Mouse (Mus musculus): Measurements from ENCODE around the gene Man2a2. TPM values are rescaled to one million over a fixed set of nuclear protein-coding genes. Genes with fewer than 3 reads are reported as not detected.
A peak's percentile ranks its signal among the peaks of the same experiment; 100 is the strongest.

Gene Man2a2
- polyA plus RNA-seq, 2 experiments = 1.7 to 4.9 TPM

DNA sequence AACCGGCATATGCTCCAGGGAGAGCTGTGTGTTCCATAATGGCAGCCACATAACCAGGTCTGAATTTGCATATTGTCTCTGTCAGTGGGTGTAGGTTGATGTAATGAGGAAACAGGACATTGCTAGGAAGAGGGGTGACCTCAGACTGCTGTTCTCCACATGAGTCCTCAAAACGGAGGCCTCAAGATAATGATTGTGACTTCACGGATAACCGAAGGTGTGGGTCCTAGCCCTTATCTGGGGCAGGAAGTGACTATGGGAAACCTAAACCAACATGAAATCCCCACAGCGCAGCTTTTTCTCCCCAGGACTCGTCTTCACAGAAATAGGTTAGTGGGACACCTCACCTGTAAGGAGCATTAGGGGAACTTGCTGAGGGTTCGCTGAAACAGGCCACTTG lies 45.8 kb upstream of the Man2a2 start:
- no peak overlapping the region for H3K27ac ChIP-seq
- peak overlapping the region; percentile 3; the same call in 1 of the 2 replicates for H3K9ac ChIP-seq (replicated peaks)
- H3K4me2 ChIP-seq (ENCODE audit: low read depth) = no peak overlapping the region
- no peaks in the 10 kb centered on the region for H3K27me3 ChIP-seq (ENCODE audit: control insufficient read depth, insufficient read depth, low read length)
- H3K9me3 ChIP-seq (ENCODE audit: control insufficient read depth, low read length) = no peaks in the 10 kb centered on the region
- no peaks in the 10 kb centered on the region for H3K36me3 ChIP-seq (replicated peaks; ENCODE audit: control insufficient read depth, insufficient read depth, low read depth)
- TF ChIP-seq CTCF (IDR thresholded peaks at IDR 0.05; ENCODE audit: low read depth) = no peak
- TF ChIP-seq EP300 (IDR thresholded peaks at IDR 0.05; ENCODE audit: low read depth) = no peak
- DNase-seq (ENCODE audit: low read depth in 3 of 3, low spot score in 3 of 3) (no peak), ATAC-seq (ENCODE audit: insufficient read depth) (no peak)
- H3K4me3 ChIP-seq (ENCODE audit: insufficient read depth in 1 of 2, low read depth in 2 of 2, low read length in 2 of 2) = no peak overlapping the region
- 32% methylated on average over 7 of the region's 7 CpGs for WGBS (ENCODE audit: insufficient replicate concordance)
- peaks cover 0 to 20% of the 10 kb centered on the region in 2 experiments; a peak in 2 of 4 replicates for H3K4me1 ChIP-seq (replicated peaks; ENCODE audit: control insufficient read depth in 2 of 2, insufficient read depth in 2 of 2, low read length in 1 of 2)

- DNase-seq (ENCODE audit: low read depth in 3 of 3, low spot score in 3 of 3) (no peak), ATAC-seq (ENCODE audit: insufficient read depth) (no peak)
- Histone ChIP-seq H3K27me3 (ENCODE audit: control insufficient read depth, insufficient read depth, low read length) (no peaks in the 10 kb centered on the region), H3K27ac (no peak overlapping the region), H3K9ac (replicated peaks) (no peak overlapping the region), H3K4me2 (ENCODE audit: low read depth) (no peak overlapping the region), H3K4me1 (replicated peaks; ENCODE audit: control insufficient read depth in 2 of 2, insufficient read depth in 2 of 2, low read length in 1 of 2) (peaks cover 0 to 20% of the 10 kb centered on the region in 2 experiments; a peak in 2 of 4 replicates), H3K9me3 (ENCODE audit: control insufficient read depth, low read length) (no peaks in the 10 kb centered on the region), H3K36me3 (replicated peaks; ENCODE audit: control insufficient read depth, insufficient read depth, low read depth) (no peaks in the 10 kb centered on the region), H3K4me3 (ENCODE audit: insufficient read depth in 1 of 2, low read depth in 2 of 2, low read length in 2 of 2) (no peak overlapping the region)
- TF ChIP-seq EP300 (IDR thresholded peaks at IDR 0.05; ENCODE audit: low read depth) = no peak
- no peak for TF ChIP-seq CTCF (IDR thresholded peaks at IDR 0.05; ENCODE audit: low read depth)
- 60% methylated on average over 7 of the region's 7 CpGs for WGBS (ENCODE audit: insufficient replicate concordance)
Observed at GRCm38 (mm10) chr7:80414303-80414855, 43.2 kb upstream of the Man2a2 start.

DNA sequence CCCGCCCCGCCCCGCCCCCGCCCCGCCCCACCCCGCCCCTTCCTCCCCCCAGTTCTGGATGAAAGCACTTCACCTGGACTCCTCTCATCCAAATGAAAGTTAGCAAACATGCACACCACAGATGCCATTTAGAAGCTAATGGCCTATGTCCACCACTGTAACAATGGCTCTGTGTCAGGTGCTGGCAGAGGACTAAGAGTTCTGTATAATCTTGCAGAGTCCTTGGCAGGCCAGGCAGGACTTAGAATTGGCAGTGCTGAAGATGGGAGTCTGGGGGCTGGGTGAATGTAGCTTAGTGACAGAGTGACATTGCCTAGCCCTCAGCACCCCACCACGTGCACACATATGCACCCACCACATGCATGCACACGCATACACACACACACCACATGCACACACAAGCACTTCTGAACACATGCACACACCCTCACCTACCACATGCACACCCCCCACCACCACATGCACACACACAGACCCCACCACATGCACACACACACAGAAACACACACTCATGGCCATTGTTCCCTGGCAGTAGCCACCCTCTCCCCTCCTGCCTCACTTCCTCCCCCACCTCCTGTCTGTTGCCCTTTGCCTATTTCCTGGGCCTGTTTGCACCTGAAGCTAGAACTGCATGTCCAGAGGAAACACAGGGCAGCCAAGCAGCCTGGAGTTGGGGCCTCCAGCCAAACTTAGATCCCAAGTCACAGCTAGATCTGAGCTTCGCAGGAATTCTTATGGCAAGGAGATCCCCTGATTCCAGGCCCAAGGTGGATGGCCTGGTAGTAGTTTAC lies 42.5 kb upstream of the Man2a2 start:
- no peaks in the 10 kb centered on the region for H3K27me3 ChIP-seq (ENCODE audit: control insufficient read depth, insufficient read depth, low read length)
- no peak for TF ChIP-seq EP300 (IDR thresholded peaks at IDR 0.05; ENCODE audit: low read depth)
- TF ChIP-seq CTCF (IDR thresholded peaks at IDR 0.05; ENCODE audit: low read depth) = no peak
- no peak overlapping the region for H3K27ac ChIP-seq
- H3K36me3 ChIP-seq (replicated peaks; ENCODE audit: control insufficient read depth, insufficient read depth, low read depth) = no peaks in the 10 kb centered on the region
- no peak overlapping the region for H3K9ac ChIP-seq (replicated peaks)
- ATAC-seq (ENCODE audit: insufficient read depth) (no peak), DNase-seq (ENCODE audit: low read depth in 3 of 3, low spot score in 3 of 3) (no peak)
- no peak overlapping the region for H3K4me3 ChIP-seq (ENCODE audit: insufficient read depth in 1 of 2, low read depth in 2 of 2, low read length in 2 of 2)
- 65% methylated on average over 9 of the region's 9 CpGs for WGBS (ENCODE audit: insufficient replicate concordance)
- H3K9me3 ChIP-seq (ENCODE audit: control insufficient read depth, low read length) = no peaks in the 10 kb centered on the region
- no peak overlapping the region for H3K4me2 ChIP-seq (ENCODE audit: low read depth)
- peaks cover 0 to 16% of the 10 kb centered on the region in 2 experiments; a peak in 2 of 4 replicates for H3K4me1 ChIP-seq (replicated peaks; ENCODE audit: control insufficient read depth in 2 of 2, insufficient read depth in 2 of 2, low read length in 1 of 2)

- no peak overlapping the region for H3K9ac ChIP-seq (replicated peaks)
- H3K4me2 ChIP-seq (ENCODE audit: low read depth) = no peak overlapping the region
- no peak overlapping the region for H3K27ac ChIP-seq
- ATAC-seq (ENCODE audit: insufficient read depth) (no peak), DNase-seq (ENCODE audit: low read depth in 3 of 3, low spot score in 3 of 3) (no peak)
- peaks cover 0 to 10% of the 10 kb centered on the region in 2 experiments; a peak in 2 of 4 replicates for H3K4me1 ChIP-seq (replicated peaks; ENCODE audit: control insufficient read depth in 2 of 2, insufficient read depth in 2 of 2, low read length in 1 of 2)
- no peak overlapping the region for H3K4me3 ChIP-seq (ENCODE audit: insufficient read depth in 1 of 2, low read depth in 2 of 2, low read length in 2 of 2)
- H3K36me3 ChIP-seq (replicated peaks; ENCODE audit: control insufficient read depth, insufficient read depth, low read depth) = no peaks in the 10 kb centered on the region
- WGBS (ENCODE audit: insufficient replicate concordance) = 76% methylated on average over 5 of the region's 5 CpGs
- no peaks in the 10 kb centered on the region for H3K27me3 ChIP-seq (ENCODE audit: control insufficient read depth, insufficient read depth, low read length)
- H3K9me3 ChIP-seq (ENCODE audit: control insufficient read depth, low read length) = no peaks in the 10 kb centered on the region
- TF ChIP-seq CTCF (IDR thresholded peaks at IDR 0.05; ENCODE audit: low read depth) = no peak
- TF ChIP-seq EP300 (IDR thresholded peaks at IDR 0.05; ENCODE audit: low read depth) = no peak
Observed at GRCm38 (mm10) chr7:80412781-80413180, 41.6 kb upstream of the Man2a2 start.

DNA sequence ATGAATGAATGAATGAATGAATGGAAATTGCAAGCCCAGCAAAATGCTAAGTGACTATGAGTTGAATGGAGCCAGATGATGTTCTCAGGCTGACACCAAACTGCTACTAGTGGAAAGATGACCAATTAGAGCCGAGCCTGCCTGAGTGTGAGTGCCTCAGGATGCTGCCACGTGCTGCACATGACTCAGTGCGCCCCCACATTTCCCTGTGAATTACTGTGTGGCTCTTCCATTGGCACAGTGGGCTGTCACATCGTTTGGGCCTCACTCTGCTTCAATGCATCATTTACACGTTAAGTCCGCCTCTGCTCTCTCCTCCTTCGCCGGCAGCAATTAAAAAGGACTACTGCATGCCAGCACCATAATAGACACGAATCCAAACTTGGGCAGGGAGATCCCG lies 41.1 kb upstream of the Man2a2 start:
- no peak overlapping the region for H3K27ac ChIP-seq

More for the DNA sequence above, 41.1 kb upstream of the Man2a2 start:
- WGBS (ENCODE audit: insufficient replicate concordance) = 67% methylated on average over 10 of the region's 10 CpGs
- TF ChIP-seq EP300 (IDR thresholded peaks at IDR 0.05; ENCODE audit: low read depth) (no peak), CTCF (IDR thresholded peaks at IDR 0.05; ENCODE audit: low read depth) (no peak)
- H3K36me3 ChIP-seq (replicated peaks; ENCODE audit: control insufficient read depth, insufficient read depth, low read depth) = no peaks in the 10 kb centered on the region
- H3K9ac ChIP-seq (replicated peaks) = no peak overlapping the region
- H3K27me3 ChIP-seq (ENCODE audit: control insufficient read depth, insufficient read depth, low read length) = no peaks in the 10 kb centered on the region
- DNase-seq (ENCODE audit: low read depth in 3 of 3, low spot score in 3 of 3) (no peak), ATAC-seq (ENCODE audit: insufficient read depth) (no peak)
- no peak overlapping the region for H3K4me3 ChIP-seq (ENCODE audit: insufficient read depth in 1 of 2, low read depth in 2 of 2, low read length in 2 of 2)
- H3K9me3 ChIP-seq (ENCODE audit: control insufficient read depth, low read length) = no peaks in the 10 kb centered on the region
- peaks cover 0 to 9% of the 10 kb centered on the region in 2 experiments; a peak in 2 of 4 replicates for H3K4me1 ChIP-seq (replicated peaks; ENCODE audit: control insufficient read depth in 2 of 2, insufficient read depth in 2 of 2, low read length in 1 of 2)
- H3K4me2 ChIP-seq (ENCODE audit: low read depth) = no peak overlapping the region

Measured in liver, embryonic 14.5 days (tissue).